Mouse (Mus musculus) urinary bladder, postnatal 10 days (tissue): ENCODE results near the gene Hip1r.

Source experiments
- DNase-seq: peaks from one replicate; pipeline ENCODE4 v3.0.0; 2022; ENCODE audit warnings: low spot score

Gene Hip1r

GRCm38 (mm10) chr5:123996695-123997094, 23.3 kb downstream of the Hip1r start:
- no peak for DNase-seq

GRCm38 (mm10) chr5:123997211-123997751, 23.9 kb downstream of the Hip1r start:
- no peak for DNase-seq

- no peak for DNase-seq
Measured at GRCm38 (mm10) chr5:123997811-123998210, 24.4 kb downstream of the Hip1r start.

- no peak for DNase-seq
Measured at GRCm38 (mm10) chr5:123998370-123998769, 24.9 kb downstream of the Hip1r start.

- peak; percentile 68 for DNase-seq
Measured at GRCm38 (mm10) chr5:124000824-124001223, 27.4 kb downstream of the Hip1r start.

GRCm38 (mm10) chr5:124001274-124001673, 27.8 kb downstream of the Hip1r start:
- DNase-seq: no peak

GRCm38 (mm10) chr5:124002876-124003275, 29.4 kb downstream of the Hip1r start:
- DNase-seq: no peak

GRCm38 (mm10) chr5:124003375-124003774, 29.9 kb downstream of the Hip1r start:
- DNase-seq: no peak

- no peak for DNase-seq
Measured at GRCm38 (mm10) chr5:124004356-124005150, 31.1 kb downstream of the Hip1r start.

- no peak for DNase-seq
Measured at GRCm38 (mm10) chr5:124005151-124005500, 31.7 kb downstream of the Hip1r start.

GRCm38 (mm10) chr5:124005591-124005990, 32.2 kb downstream of the Hip1r start:
- no peak for DNase-seq

- DNase-seq: no peak
Measured at GRCm38 (mm10) chr5:124006082-124006873, 32.9 kb downstream of the Hip1r start.

- no peak for DNase-seq
Measured at GRCm38 (mm10) chr5:124006891-124007491, 33.6 kb downstream of the Hip1r start.

- no peak for DNase-seq
Measured at GRCm38 (mm10) chr5:124010077-124010476, 36.6 kb downstream of the Hip1r start.

- DNase-seq: no peak
Measured at GRCm38 (mm10) chr5:124010910-124011655, 37.7 kb downstream of the Hip1r start.

GRCm38 (mm10) chr5:124011927-124012326, 38.5 kb downstream of the Hip1r start:
- DNase-seq: no peak

GRCm38 (mm10) chr5:124012885-124013284, 39.5 kb downstream of the Hip1r start:
- no peak for DNase-seq

GRCm38 (mm10) chr5:124013747-124014146, 40.3 kb downstream of the Hip1r start:
- no peak for DNase-seq

GRCm38 (mm10) chr5:124014180-124014579, 40.8 kb downstream of the Hip1r start:
- DNase-seq: no peak

- no peak for DNase-seq
Measured at GRCm38 (mm10) chr5:124014791-124015251, 41.4 kb downstream of the Hip1r start.

GRCm38 (mm10) chr5:124015727-124016126, 42.3 kb downstream of the Hip1r start:
- no peak for DNase-seq
